Comparison of ENCODE assay signal across 8 mouse cellular contexts in genomic region chr8:116504477-116505120, GRCm38 (mm10). TPM values are rescaled to one million over a fixed set of nuclear protein-coding genes. Genes with fewer than 3 reads are reported as not detected.
A peak's percentile ranks its signal among the peaks of the same experiment; 100 is the strongest.
DNase-seq lines count a peak whose midpoint lies in the region.

TSS of gene Dynlrb2 (plus strand) at chr8:116504974.

- H3K4me1 ChIP-seq in embryonic facial prominence, embryonic 10.5 days, result peaks cover 13% of the 10 kb centered on the region

- H3K9me3 ChIP-seq in embryonic facial prominence, embryonic 10.5 days, result no peaks in the 10 kb centered on the region

- no peaks in the 10 kb centered on the region for H3K27me3 ChIP-seq in embryonic facial prominence, embryonic 10.5 days (replicated peaks; ENCODE audit: low read depth, poor library complexity, severe bottlenecking)

- peak; percentile 96 for DNase-seq in adrenal gland, postnatal 14 days
- DNase-seq in embryonic facial prominence, embryonic 10.5 days (ENCODE audit: low spot score), result peak; percentile 93
- peak; percentile 89 to 91 for DNase-seq in heart, adult 18-20 months
- DNase-seq in kidney, adult 11 months, result peak; percentile 88
- DNase-seq in left cerebral cortex, postnatal 36 days (ENCODE audit: low spot score in 2 of 2), result peak; percentile 89
- peak; percentile 97 for DNase-seq in mesoderm, embryonic 11.5 days (ENCODE audit: low read depth, low spot score)
- peak; percentile 95 for DNase-seq in right cerebral cortex, postnatal 14 days
- DNase-seq in urinary bladder, postnatal 14 days (ENCODE audit: low spot score), result peak; percentile 91

- no peaks in the 10 kb centered on the region for H3K36me3 ChIP-seq in embryonic facial prominence, embryonic 10.5 days (replicated peaks)

- WGBS in embryonic facial prominence, embryonic 10.5 days, result 8% methylated on average over 19 of the region's 19 CpGs

- H3K4me3 ChIP-seq in embryonic facial prominence, embryonic 10.5 days, result peak within 1 kb of the TSS; percentile 59

- intact Hi-C loops in left cerebral cortex, postnatal 36 days (cut with DNase I), result loop anchor here (10.0 kb wide), 1 partner anchor 120 kb away; no protein-coding TSS in a partner anchor

- peak within 1 kb of the TSS; percentile 51; the same call in 1 of the 2 replicates for H3K27ac ChIP-seq in embryonic facial prominence, embryonic 10.5 days (replicated peaks)

RNA-seq across cellular contexts. Expression of gene Dynlrb2, which starts in this region (rescaled TPM):
- total RNA-seq in adrenal gland, postnatal 14 days (2021), result 1.7 TPM in 1 of 2 replicates, not detected in the other
- polyA plus RNA-seq in embryonic facial prominence, embryonic 10.5 days (2016; fragmentation: Nextera tagmentation; extraction: Ambion mirVana), result 1.2 and 2.1 TPM in 2 replicates
- 1 to 10 TPM in 1 of 2 experiments, not detected in 1; 1.1 TPM for total RNA-seq in heart, adult 18-20 months (2021)
- total RNA-seq in left cerebral cortex, postnatal 36 days (2021), result 1 to 10 TPM; 2.3 TPM

Comparison
In these comparisons a context has a peak if more than half of its experiments do, and no peak if none do; other contexts are left out.
1. Peak in every context shown above with its lines: DNase-seq, H3K4me3 ChIP-seq and H3K27ac ChIP-seq.